Mouse (Mus musculus): Measurements from ENCODE around the gene Bag5. TPM values are rescaled to one million over a fixed set of nuclear protein-coding genes. Genes with fewer than 3 reads are reported as not detected.
"Not testable (repeated sequence)": the region's sequence is repeated elsewhere in the genome, so short reads cannot be mapped to it uniquely, and the experiment has no call there.

Gene Bag5
- total RNA-seq, 2 experiments from 2014 or later, result 61.7 to 62.1 TPM

DNA sequence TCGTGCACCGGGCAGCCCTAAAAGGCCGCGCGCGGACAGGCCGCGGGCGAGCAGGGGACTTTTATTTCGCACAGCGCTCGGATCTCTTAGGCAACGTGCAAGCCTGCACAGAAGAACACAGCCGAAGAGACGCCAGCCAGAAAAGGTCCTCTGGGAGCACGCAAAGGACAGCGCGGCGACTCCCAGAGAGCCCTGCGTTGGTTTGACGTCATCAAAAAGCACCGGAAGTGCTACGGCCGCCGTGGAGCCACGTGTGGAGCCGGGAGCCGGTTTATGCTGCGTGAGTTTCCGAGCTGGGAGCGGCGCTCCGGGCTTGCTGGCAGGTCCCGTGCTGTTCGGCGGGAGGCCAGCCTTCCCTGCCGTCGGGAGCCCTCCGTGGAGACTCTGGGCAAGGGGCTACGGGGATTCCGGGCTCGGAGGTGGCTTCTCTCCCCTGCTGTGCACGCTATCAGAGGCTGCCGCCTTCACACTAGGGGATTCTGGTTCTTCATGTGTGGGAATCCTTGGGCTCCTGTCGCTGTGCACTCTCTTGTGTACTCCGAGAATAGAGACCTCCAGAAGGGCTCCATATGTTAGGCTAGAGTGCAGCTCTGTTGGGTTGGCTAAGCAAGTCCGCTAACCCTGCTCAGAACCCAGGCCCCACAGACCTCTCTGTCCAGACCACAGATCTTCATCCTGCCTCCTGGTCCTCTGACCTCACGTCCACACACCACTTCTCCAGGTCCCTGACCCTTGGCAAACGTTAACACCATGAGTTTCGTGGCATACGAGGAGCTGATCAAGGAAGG lies 35.0 kb downstream of the Bag5 start, which contains the start of gene Trmt61a:
Trmt61a (plus strand) TSS at position 224 of the 788 bp plus-strand sequence.
- peak; percentile 90 to 92 for DNase-seq (ENCODE audit: low spot score in 2 of 2)

GRCm38 (mm10) chr12:111677421-111677820 lies 35.6 kb downstream of the Bag5 start:
- no peak for DNase-seq (ENCODE audit: low spot score in 2 of 2)

- DNase-seq (ENCODE audit: low spot score in 2 of 2), result no peak
Observed at GRCm38 (mm10) chr12:111675797-111676580, 37.1 kb downstream of the Bag5 start.

- DNase-seq (ENCODE audit: low spot score in 2 of 2), result no peak
Observed at GRCm38 (mm10) chr12:111674850-111675486, 38.1 kb downstream of the Bag5 start.

- peak in 1 of 2 experiments; percentile 31 for DNase-seq (ENCODE audit: low spot score in 2 of 2)
Observed at GRCm38 (mm10) chr12:111672581-111672980, 40.5 kb downstream of the Bag5 start.

DNA sequence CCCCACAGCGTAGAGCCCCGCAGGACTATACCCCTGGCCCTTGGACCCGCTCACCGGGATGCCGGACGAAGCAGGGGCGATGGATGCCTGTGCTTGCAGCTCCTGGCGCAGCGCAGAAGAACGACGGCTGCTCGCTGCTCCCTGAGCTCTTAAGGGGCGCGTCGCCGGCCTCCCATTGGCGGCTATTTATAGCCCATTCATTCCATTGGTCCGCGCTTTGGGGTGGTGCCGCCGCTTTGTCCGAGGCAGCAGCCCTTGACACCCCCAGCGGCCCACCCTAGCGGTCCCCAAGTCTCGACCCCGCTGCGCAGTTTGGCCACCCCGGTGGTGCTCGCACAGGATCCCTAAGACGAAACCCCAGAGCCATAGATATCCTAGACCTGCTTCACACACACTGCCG lies 40.9 kb downstream of the Bag5 start, which contains the start of gene Ckb:
Ckb (minus strand) TSS at position 163 of the 400 bp plus-strand sequence.
- peak; percentile 93 to 95 for DNase-seq (ENCODE audit: low spot score in 2 of 2)

DNA sequence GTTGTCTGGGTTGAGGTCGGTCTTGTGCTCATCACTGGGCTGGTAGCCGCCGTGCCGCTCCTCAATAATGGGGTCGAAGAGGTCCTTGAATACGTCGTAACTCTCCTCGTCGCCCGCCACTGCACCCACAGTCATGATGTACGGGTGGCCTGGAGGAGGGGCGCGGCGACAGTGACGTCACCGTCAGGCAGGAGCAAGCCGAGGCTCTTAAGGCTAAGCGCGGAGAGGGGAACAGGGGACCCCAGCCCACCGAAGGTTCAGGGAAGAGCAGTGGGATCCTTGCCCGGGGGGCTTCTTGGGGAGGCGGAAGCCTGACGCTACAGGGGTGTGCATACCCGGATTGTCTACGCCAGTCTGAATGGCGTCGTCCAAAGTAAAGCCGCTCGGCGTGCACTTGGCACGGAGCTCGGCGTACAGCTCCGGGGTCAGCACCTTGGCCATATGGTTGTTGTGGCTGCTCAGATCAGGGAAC lies 41.6 kb downstream of the Bag5 start:
- peak; percentile 81 to 82 for DNase-seq (ENCODE audit: low spot score in 2 of 2)

GRCm38 (mm10) chr12:111670976-111671375 lies 42.1 kb downstream of the Bag5 start:
- no peak for DNase-seq (ENCODE audit: low spot score in 2 of 2)

DNA sequence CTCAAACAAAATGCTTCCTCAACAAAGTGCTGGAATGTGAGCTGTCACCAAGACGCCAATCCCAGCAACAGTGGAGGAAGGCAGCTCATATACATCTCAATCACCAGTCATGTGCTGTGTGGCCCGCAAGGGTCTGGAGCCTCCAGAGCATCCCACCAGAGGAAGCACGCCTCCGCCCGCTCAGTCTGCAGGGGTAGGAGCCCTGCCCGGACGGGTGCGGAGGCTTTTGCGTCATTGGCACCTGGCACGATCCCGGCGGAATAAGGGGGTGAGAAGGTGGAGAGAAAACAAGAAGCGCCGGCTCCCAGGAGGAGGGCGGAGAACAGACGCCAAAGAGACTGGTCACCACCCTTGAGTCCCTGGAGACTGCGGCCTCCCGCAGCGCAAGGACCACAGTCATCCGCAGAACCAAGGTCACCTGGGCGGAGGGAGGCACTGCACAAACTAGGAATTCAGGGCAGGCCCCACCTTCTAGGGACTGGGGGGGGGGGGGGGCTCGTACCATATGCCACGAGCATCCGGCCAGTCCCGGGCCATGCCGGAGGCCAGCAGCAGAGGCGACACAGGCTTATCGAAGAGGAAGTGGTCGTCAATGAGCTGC lies 42.6 kb downstream of the Bag5 start:
- DNase-seq (ENCODE audit: low spot score in 2 of 2), result peak; percentile 78 to 85

GRCm38 (mm10) chr12:111669961-111670360 lies 43.1 kb downstream of the Bag5 start:
- no peak for DNase-seq (ENCODE audit: low spot score in 2 of 2)

GRCm38 (mm10) chr12:111669000-111669788 lies 43.9 kb downstream of the Bag5 start:
- peak in 1 of 2 experiments; percentile 35 for DNase-seq (ENCODE audit: low spot score in 2 of 2)

- peak; percentile 95 to 99 for DNase-seq (ENCODE audit: low spot score in 2 of 2)
Observed at GRCm38 (mm10) chr12:111668457-111668912, 44.6 kb downstream of the Bag5 start.

GRCm38 (mm10) chr12:111667421-111667820 lies 45.6 kb downstream of the Bag5 start:
- no peak for DNase-seq (ENCODE audit: low spot score in 2 of 2)

- DNase-seq (ENCODE audit: low spot score in 2 of 2), result peak; percentile 78 to 85
Observed at GRCm38 (mm10) chr12:111666380-111666779, 46.7 kb downstream of the Bag5 start.

DNA sequence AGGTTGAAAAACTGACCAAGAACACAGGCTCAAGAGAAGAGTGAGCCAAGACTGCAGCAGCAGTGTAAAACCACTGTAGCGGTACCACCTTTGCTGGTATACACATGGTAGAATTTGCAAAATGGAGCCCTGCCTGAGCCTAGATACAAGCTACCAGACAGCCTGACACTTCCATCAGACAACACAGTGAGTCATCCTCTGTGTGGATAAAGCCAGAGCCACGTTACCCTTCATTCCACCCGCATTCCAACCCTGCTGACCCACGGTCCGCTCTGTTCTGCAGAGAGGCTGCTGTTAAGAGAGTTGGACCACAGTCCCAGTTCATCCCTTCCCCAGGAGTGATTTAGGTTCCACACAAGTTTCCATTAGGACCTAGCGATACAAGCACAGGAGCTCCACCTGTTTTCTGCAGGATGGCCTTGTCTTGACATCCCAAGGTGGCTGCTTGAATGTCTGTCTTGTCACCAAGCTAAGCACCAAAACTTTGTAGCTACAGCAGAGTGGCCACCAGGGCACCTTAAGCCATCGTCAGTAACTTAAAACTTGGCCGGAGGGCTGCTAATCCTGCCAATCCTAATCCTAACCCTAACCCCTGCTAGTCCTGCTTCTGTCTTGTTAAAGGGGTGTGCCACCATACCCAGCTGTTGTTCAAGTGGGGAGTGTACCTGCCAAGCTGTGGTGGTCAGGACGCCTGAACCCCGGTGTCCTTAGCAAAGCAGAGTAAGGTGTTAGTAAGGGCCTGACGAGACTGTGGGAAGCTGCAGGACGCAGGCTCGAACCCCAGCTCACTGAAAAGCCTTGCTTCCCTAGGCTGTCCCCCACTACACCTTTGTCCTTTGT lies 47.8 kb downstream of the Bag5 start:
- peak in 1 of 2 experiments; percentile 9 for DNase-seq (ENCODE audit: low spot score in 2 of 2)

GRCm38 (mm10) chr12:111664144-111664634 lies 48.9 kb downstream of the Bag5 start:
- no peak for DNase-seq (ENCODE audit: low spot score in 2 of 2)

GRCm38 (mm10) chr12:111663228-111664143 lies 49.6 kb downstream of the Bag5 start:
- peak in 1 of 2 experiments; percentile 24 for DNase-seq (ENCODE audit: low spot score in 2 of 2)

DNA sequence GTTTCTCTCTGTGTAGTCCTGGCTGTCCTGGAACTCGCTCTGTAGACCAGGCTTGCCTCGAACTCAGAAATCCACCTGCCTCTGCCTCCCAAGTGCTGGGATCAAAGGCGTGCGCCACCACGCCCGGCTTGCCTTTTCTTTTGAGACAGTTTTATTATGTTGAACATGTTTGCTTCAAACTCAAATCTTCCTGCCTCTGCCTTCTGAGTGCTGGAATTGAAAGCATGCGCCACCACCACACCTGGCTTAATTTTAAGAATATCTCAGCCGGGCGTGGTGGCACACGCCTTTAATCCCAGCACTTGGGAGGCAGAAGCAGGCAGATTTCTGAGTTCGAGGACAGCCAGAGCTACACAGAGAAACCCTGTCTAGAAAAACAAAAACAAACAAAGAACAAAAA lies 51.5 kb downstream of the Bag5 start:
- not testable (repeated sequence) for DNase-seq (ENCODE audit: low spot score in 2 of 2)
